Mouse (Mus musculus) bone marrow macrophage, adult 2 months (primary cell): ENCODE measurements around the gene Dmd.

Experiments used
- CTCF ChIP-seq: IDR thresholded peaks from 2 replicates; pipeline ENCODE4 v1.5.1; 2012; ENCODE audit warnings: low read depth, mild to moderate bottlenecking, low read length, moderate library complexity
- POLR2A ChIP-seq: IDR thresholded peaks from 2 replicates; pipeline ENCODE4 v1.6.1; 2012; ENCODE audit warnings: mild to moderate bottlenecking, low read depth, low read length, borderline replicate concordance

- TF ChIP-seq POLR2A (no peak), CTCF (no peak)
Measured at GRCm38 (mm10) chrX:85193856-85194255, 2245.2 kb downstream of the Dmd start.
